Mouse (Mus musculus) embryonic fibroblast, embryonic 13.5 days (primary cell): ENCODE measurements around the gene Ctsc.

ENCODE experiments used
- CTCF ChIP-seq: IDR thresholded peaks from 2 replicates; pipeline ENCODE4 v1.5.1; 2011; ENCODE audit warnings: mild to moderate bottlenecking, control low read depth, low read length, moderate library complexity, borderline replicate concordance; ENCODE audit not compliant: insufficient read depth
- POLR2A ChIP-seq: IDR thresholded peaks from 2 replicates; pipeline ENCODE4 v1.6.1; 2011; ENCODE audit warnings: low read depth, mild to moderate bottlenecking, control low read depth, low read length, moderate library complexity

DNA sequence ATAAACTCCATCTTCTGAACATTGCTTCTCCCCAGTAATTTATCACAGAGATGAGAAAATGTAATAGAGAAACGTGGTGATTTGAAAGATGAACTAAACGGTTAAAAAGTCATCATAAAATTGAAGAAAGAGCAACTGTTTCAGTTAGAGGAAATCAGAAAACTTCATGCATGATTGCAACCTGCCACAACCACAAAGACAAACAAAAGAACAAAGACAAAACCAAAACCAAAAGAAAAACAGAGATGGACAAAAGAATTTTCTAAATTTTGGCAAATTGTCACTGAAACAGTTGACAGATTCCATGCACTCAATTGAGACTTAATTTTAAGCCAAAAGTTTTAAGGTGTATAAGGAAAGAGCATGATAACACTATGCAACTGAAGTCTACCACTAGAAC, 48.8 kb upstream of the Ctsc start:
- TF ChIP-seq POLR2A = no peak
- TF ChIP-seq CTCF = no peak
